Mouse (Mus musculus) hindbrain, embryonic 14.5 days (tissue): ENCODE measurements around the gene Lfng. TPM values are rescaled to one million over a fixed set of nuclear protein-coding genes. Genes with fewer than 3 reads are reported as not detected.

ENCODE experiments used
- ATAC-seq: fragments of 200-750 bp; cut with Nextera tagmentation; 2 replicates; pipeline ENCODE4 v1.8.0; 2017; ENCODE audit warnings: moderate number of reproducible peaks, mild to moderate bottlenecking, moderate TSS enrichment, moderate library complexity; ENCODE audit not compliant: low FRiP score
- DNase-seq: peaks from one replicate; pipeline ENCODE4 v3.0.0-alpha.2; 2015; ENCODE audit warnings: low spot score
- H3K27ac ChIP-seq: fragments of 300-500 bp; sonication (generic); 2 replicates; pipeline ENCODE4 v1.5.1; 2014; ENCODE audit warnings: mild to moderate bottlenecking, moderate library complexity
- H3K27me3 ChIP-seq: fragments of 300-500 bp; sonication (generic); 2 replicates; pipeline ENCODE4 v1.6.1; 2014; ENCODE audit warnings: mild to moderate bottlenecking, low read length, mixed read lengths; ENCODE audit not compliant: control insufficient read depth, insufficient read depth
- H3K36me3 ChIP-seq: fragments of 300-500 bp; sonication (generic); replicated peaks from 2 replicates; pipeline ENCODE4 v1.6.1; 2014; ENCODE audit not compliant: control insufficient read depth, insufficient read depth
- H3K4me1 ChIP-seq: fragments of 300-500 bp; sonication (generic); replicated peaks from 2 replicates; pipeline ENCODE4 v1.6.1; 2014; ENCODE audit warnings: antibody characterized with exemption, low read length, mixed read lengths; ENCODE audit not compliant: control insufficient read depth, insufficient read depth
- H3K4me2 ChIP-seq: fragments of 300-500 bp; sonication (generic); replicated peaks from 2 replicates; pipeline ENCODE4 v1.6.1; 2014; ENCODE audit warnings: mild to moderate bottlenecking, moderate library complexity
- H3K4me3 ChIP-seq: fragments of 300-500 bp; sonication (generic); replicated peaks from 2 replicates; pipeline ENCODE4 v1.5.1; 2014; ENCODE audit warnings: mild to moderate bottlenecking, low read length
- H3K9ac ChIP-seq: fragments of 300-500 bp; sonication (generic); 2 replicates; pipeline ENCODE4 v1.6.1; 2014
- H3K9me3 ChIP-seq: fragments of 300-500 bp; sonication (generic); 2 replicates; pipeline ENCODE4 v1.6.1; 2016; ENCODE audit warnings: low read length; ENCODE audit not compliant: control insufficient read depth
- WGBS: fragments of 180-500 bp; shearing (Covaris S2); extraction: QIAGEN DNeasy Blood & Tissue Kit; methylation state at CpG from one replicate; pipeline ENCODE4 v1.1.7; 2014; 5-methylcytosine and 5-hydroxymethylcytosine counted together
- polyA plus RNA-seq: library from polyadenylated mRNA; unstranded; fragments of >200 nt; fragmentation: Nextera tagmentation; extraction: Ambion mirVana; gene quantifications from 2 replicates; pipeline ENCODE4 v1.2.1, GENCODE M21; 2014

Lfng gene
- polyA plus RNA-seq, 1 experiment from 2014 or later = 25.7 TPM

DNA sequence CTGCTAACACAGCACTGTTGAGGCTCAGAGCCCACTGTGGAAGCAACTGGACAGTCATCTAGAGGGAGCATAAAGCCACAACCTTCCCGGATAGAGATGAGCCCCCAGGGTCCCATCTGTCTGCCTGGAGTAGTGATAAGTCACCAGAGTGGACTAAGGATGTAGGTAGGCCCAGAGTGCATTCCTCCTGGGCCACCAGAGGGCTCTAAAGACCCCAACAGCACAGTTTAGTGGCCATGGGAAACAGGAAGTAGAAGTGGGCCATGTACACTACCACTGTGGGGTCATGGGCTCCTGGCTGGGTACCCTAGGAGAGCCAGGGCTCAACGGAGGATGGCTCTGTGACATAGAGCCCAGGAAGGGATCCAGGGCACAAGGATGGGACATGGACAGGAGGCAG, 33.7 kb downstream of the Lfng start:
- WGBS = 70% methylated on average over 2 of the region's 2 CpGs
- H3K27ac ChIP-seq = no peak overlapping the region

GRCm38 (mm10) chr5:140641254-140641928, 34.3 kb downstream of the Lfng start:
- H3K36me3 ChIP-seq = peaks cover 46% of the 10 kb centered on the region
- H3K4me2 ChIP-seq = 0 out of 2 replicates have a peak overlapping the region, but pooled peaks have one; percentile 6
- H3K9ac ChIP-seq = peak overlapping the region; percentile 34; the same call in 1 of the 2 replicates
- H3K4me3 ChIP-seq = no peak overlapping the region
- H3K27me3 ChIP-seq = no peaks in the 10 kb centered on the region
- ATAC-seq (no peak), DNase-seq (no peak)
- WGBS = 61% methylated on average over 10 of the region's 10 CpGs
- H3K27ac ChIP-seq = 0 out of 2 replicates have a peak overlapping the region, but pooled peaks have one; percentile 5
- H3K4me1 ChIP-seq = peaks cover 67% of the 10 kb centered on the region
- H3K9me3 ChIP-seq = no peaks in the 10 kb centered on the region

More for the DNA sequence above, 33.7 kb downstream of the Lfng start:
- no peak overlapping the region for H3K4me2 ChIP-seq
- H3K27me3 ChIP-seq = no peaks in the 10 kb centered on the region
- ATAC-seq (no peak), DNase-seq (no peak)
- peaks cover 48% of the 10 kb centered on the region for H3K36me3 ChIP-seq
- H3K4me3 ChIP-seq = no peak overlapping the region
- H3K9me3 ChIP-seq = no peaks in the 10 kb centered on the region
- no peak overlapping the region for H3K9ac ChIP-seq
- H3K4me1 ChIP-seq = peaks cover 61% of the 10 kb centered on the region

DNA sequence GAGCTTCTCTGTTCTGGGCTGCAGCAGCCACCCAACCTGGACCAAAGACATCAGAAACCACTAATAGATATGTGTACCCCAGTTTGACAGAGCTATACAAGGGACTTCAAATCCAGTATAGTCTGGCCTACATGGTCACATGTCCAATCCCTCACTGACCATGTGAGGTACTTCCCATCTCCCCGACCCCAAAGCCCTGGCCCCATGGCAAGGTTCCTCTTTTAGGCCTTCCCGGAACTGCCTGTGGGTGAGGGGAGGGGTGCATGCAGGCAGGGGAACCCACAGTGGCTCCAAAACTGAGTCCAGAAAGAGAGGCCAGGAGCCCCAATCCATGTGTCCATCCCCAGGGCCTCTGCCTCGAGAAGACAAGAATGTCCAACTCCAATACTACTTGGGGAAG, 35.0 kb downstream of the Lfng start:
- 0 out of 2 replicates have a peak overlapping the region, but pooled peaks have one; percentile 6 for H3K4me2 ChIP-seq

DNA sequence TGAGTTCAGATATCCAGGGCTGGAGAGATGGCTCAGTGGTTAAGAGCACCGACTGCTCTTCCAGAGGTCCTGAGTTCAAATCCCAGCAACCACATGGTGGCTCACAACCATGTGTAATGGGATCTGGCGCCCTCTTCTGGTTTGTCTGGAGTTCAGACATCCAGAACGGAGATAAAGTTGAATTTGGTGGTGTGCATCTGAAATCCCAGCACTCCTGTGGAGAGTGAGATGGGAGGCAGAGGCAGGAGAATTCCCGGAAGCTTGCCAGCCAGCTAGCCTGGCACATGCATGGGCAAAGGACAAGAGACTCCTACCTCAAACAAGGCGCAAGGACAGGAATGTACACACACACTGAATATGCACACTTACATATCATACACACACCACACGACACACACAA, 37.1 kb downstream of the Lfng start:
- no peaks in the 10 kb centered on the region for H3K27me3 ChIP-seq
- ATAC-seq = no peak
- H3K4me1 ChIP-seq = peaks cover 73% of the 10 kb centered on the region
- no peak for DNase-seq
- H3K36me3 ChIP-seq = peaks cover 27% of the 10 kb centered on the region
- H3K9ac ChIP-seq = no peak overlapping the region
- peak overlapping the region; percentile 100; the same call in 1 of the 2 replicates for H3K4me2 ChIP-seq
- no peaks in the 10 kb centered on the region for H3K9me3 ChIP-seq
- H3K4me3 ChIP-seq = no peak overlapping the region
- H3K27ac ChIP-seq = no peak overlapping the region
- 87% methylated on average over 6 of the region's 6 CpGs for WGBS

More for the DNA sequence above, 35.0 kb downstream of the Lfng start:
- Histone ChIP-seq H3K4me3 (no peak overlapping the region), H3K27me3 (no peaks in the 10 kb centered on the region), H3K9ac (peak overlapping the region; percentile 34; the same call in 1 of the 2 replicates), H3K9me3 (no peaks in the 10 kb centered on the region), H3K36me3 (peaks cover 44% of the 10 kb centered on the region), H3K27ac (0 out of 2 replicates have a peak overlapping the region, but pooled peaks have one; percentile 7), H3K4me1 (peaks cover 71% of the 10 kb centered on the region)
- ATAC-seq = no peak
- 71% methylated on average over 3 of the region's 3 CpGs for WGBS
- no peak for DNase-seq

- Histone ChIP-seq H3K27me3 (no peaks in the 10 kb centered on the region), H3K4me3 (peak overlapping the region; percentile 10), H3K4me1 (peaks cover 78% of the 10 kb centered on the region), H3K36me3 (peaks cover 27% of the 10 kb centered on the region), H3K27ac (peak overlapping the region; percentile 16; the same call in 1 of the 2 replicates), H3K9me3 (no peaks in the 10 kb centered on the region), H3K9ac (peak overlapping the region; percentile 100), H3K4me2 (peak overlapping the region; percentile 100)
- 67% methylated on average over 15 of the region's 15 CpGs for WGBS
- DNase-seq = no peak
- no peak for ATAC-seq
Measured at GRCm38 (mm10) chr5:140644702-140645201, 37.6 kb downstream of the Lfng start.

DNA sequence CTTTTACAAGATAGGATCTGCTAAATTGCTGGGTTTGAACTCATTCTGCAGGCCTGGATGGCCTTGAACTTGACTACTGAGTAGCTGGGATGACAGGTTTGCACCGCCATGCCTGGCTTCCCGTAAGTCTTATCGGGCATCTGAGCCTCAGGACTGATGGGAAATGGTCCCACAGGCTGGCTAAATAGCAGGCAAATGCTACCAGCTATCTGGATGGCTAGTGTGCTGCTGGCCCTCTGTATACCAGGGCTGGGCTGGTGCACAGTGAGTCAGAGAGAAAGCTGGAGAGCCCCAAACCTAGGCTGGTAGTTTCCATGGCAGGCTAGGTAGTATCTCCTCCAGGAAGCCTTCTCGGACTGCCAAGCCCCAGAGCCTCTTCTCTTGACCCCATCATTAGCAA, 38.3 kb downstream of the Lfng start:
- H3K4me2 ChIP-seq = peak overlapping the region; percentile 100
- 84% methylated on average over 4 of the region's 4 CpGs for WGBS
- peaks cover 27% of the 10 kb centered on the region for H3K36me3 ChIP-seq
- H3K9ac ChIP-seq = peak overlapping the region; percentile 100
- 0 out of 2 replicates have a peak overlapping the region, but pooled peaks have one; percentile 16 for H3K27ac ChIP-seq
- ATAC-seq (no peak), DNase-seq (no peak)
- peaks cover 76% of the 10 kb centered on the region for H3K4me1 ChIP-seq
- no peaks in the 10 kb centered on the region for H3K9me3 ChIP-seq
- H3K27me3 ChIP-seq = no peaks in the 10 kb centered on the region
- H3K4me3 ChIP-seq = peak overlapping the region; percentile 100

GRCm38 (mm10) chr5:140646171-140646570, 39.1 kb downstream of the Lfng start:
- DNase-seq = no peak
- Histone ChIP-seq H3K9me3 (no peaks in the 10 kb centered on the region), H3K36me3 (peaks cover 27% of the 10 kb centered on the region), H3K9ac (peak overlapping the region; percentile 100), H3K4me2 (peak overlapping the region; percentile 100), H3K27me3 (no peaks in the 10 kb centered on the region), H3K4me3 (peak overlapping the region; percentile 100), H3K4me1 (peaks cover 69% of the 10 kb centered on the region), H3K27ac (peak overlapping the region; percentile 62)
- 74% methylated on average over 6 of the region's 6 CpGs for WGBS
- ATAC-seq = no peak

DNA sequence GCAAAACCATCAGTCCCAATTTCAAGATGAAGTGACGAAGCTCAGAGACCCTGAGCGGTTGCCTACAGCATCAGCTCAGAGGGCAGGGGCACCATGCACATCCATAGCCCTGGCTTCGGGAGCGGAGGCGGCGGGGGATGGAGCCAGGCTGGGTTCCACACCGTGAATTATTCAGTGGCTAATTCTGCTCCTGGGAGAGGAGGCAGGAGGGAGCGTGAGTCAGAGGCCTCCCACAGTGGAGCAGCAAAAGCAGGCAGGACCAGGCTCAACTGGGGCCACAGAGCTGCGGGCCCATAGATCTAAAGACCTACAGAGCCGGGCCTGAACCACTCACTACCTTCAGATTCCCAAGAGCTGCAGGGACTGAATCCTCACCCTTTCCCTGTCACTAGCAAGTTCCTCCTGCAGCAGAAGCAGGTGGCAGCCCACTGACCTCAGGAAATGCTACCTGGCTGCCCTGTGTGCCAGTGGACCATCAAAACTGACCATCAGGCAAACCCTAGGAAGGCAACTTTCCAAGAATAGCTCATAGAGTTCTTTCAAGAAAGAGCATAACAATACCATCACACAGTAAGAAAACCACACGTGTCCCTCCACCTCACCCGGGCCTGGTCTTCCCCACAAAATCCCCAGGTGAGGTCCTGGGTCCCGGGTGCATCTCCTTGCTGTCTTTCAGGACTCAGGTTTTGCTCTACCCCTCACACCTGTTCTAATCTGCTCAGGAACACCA, 40.1 kb downstream of the Lfng start:
- peak overlapping the region; percentile 100 for H3K4me2 ChIP-seq
- no peaks in the 10 kb centered on the region for H3K9me3 ChIP-seq
- H3K36me3 ChIP-seq = peaks cover 27% of the 10 kb centered on the region
- no peak for DNase-seq
- peaks cover 59% of the 10 kb centered on the region for H3K4me1 ChIP-seq
- peak overlapping the region; percentile 100 for H3K9ac ChIP-seq
- WGBS = 21% methylated on average over 13 of the region's 13 CpGs
- no peaks in the 10 kb centered on the region for H3K27me3 ChIP-seq
- no peak for ATAC-seq
- peak overlapping the region; percentile 100 for H3K4me3 ChIP-seq
- peak overlapping the region; percentile 96 for H3K27ac ChIP-seq
